In the genomic region with DNA sequence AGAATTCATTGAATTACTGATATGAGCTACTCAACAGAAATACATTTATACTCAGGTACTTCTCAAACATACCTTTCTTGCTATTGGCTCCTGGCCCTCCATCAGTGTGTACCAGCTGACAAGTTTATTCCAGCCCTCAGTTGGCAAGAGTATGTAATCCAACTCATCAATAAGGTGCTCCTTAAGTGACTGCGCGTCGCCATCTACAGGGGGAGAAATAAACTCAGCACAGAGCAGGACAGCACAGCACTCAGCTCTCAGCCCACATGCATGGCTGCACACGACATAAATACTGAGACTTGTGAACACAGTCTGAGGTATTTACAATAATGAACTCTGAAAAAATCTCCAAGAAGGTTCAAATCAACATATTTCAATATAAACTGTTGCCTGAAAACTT, we compare ENCODE assay signal across 10 mouse cellular contexts. TPM values are rescaled to one million over a fixed set of nuclear protein-coding genes. Genes with fewer than 3 reads are reported as not detected.
A peak's percentile ranks its signal among the peaks of the same experiment; 100 is the strongest.
DNase-seq lines count a peak whose midpoint lies in the region; ATAC-seq and TF ChIP-seq lines count a peak whose summit lies in the region.
"Had no signal": no experiment of that assay in that cellular context is flagged by ENCODE, and none has a peak within 500 bp of the region (broad histone marks: within the 10 kb centered on the region; RNA-seq: fewer than 3 reads in every experiment).

No protein-coding gene starts in this region.

- no peak overlapping the region for H3K4me3 ChIP-seq in kidney, embryonic 16.5 days (ENCODE audit: low read length)
- H3K4me3 ChIP-seq in embryonic fibroblast, embryonic 13.5 days (ENCODE audit: insufficient read depth, low read length), result no peak overlapping the region
- H3K4me3 ChIP-seq: heart, embryonic 13.5 days had no signal

- H3K4me2 ChIP-seq in kidney, embryonic 16.5 days (replicated peaks; ENCODE audit: low read depth, low read length), result no peak overlapping the region
- H3K4me2 ChIP-seq: heart, embryonic 13.5 days had no signal

- ATAC-seq in kidney, embryonic 16.5 days (ENCODE audit: low FRiP score, low TSS enrichment), result peak; percentile 46; the same call in 1 of the 2 replicates

- 64% methylated on average over 4 of the region's 4 CpGs for WGBS in kidney, embryonic 16.5 days

- no peak for DNase-seq in kidney, postnatal 10 days
- peak; percentile 63 for DNase-seq in 416B (ENCODE audit: low read depth)
- DNase-seq in CD4-positive, CD25-positive, alpha-beta regulatory T cell, adult 2 months (ENCODE audit: low read depth, low spot score), result peak; percentile 38
- DNase-seq in layer of hippocampus, adult 18-20 months (ENCODE audit: low spot score in 2 of 2), result no peak
- DNase-seq in layer of hippocampus, adult 9-11 months, result no peak
- DNase-seq in cerebellum, adult 8-10 months, result no peak
- DNase-seq: lung, postnatal 14 days had no signal

- H3K4me1 ChIP-seq in kidney, embryonic 16.5 days (ENCODE audit: insufficient read depth, low read length), result no peaks in the 10 kb centered on the region
- no peaks in the 10 kb centered on the region for H3K4me1 ChIP-seq in embryonic fibroblast, embryonic 13.5 days (ENCODE audit: control insufficient read depth, insufficient read depth, low read length)
- H3K4me1 ChIP-seq: heart, embryonic 13.5 days had no signal

- H3K27ac ChIP-seq in kidney, embryonic 16.5 days (ENCODE audit: low read length), result no peak overlapping the region
- no peak overlapping the region for H3K27ac ChIP-seq in embryonic fibroblast, embryonic 13.5 days (ENCODE audit: insufficient read depth, low read length)
- H3K27ac ChIP-seq: heart, embryonic 13.5 days had no signal

- H3K36me3 ChIP-seq in kidney, embryonic 16.5 days (ENCODE audit: insufficient read depth, low read length), result peaks cover 16% of the 10 kb centered on the region

- TF ChIP-seq POLR2A in embryonic fibroblast, embryonic 13.5 days (IDR thresholded peaks at IDR 0.05; ENCODE audit: low read depth, low read length), result no peak

- TF ChIP-seq CTCF in embryonic fibroblast, embryonic 13.5 days (IDR thresholded peaks at IDR 0.05; ENCODE audit: borderline replicate concordance, insufficient read depth, low read length), result peak; percentile 33; the same call in 1 of the 2 replicates

- no peak overlapping the region for H3K9ac ChIP-seq in kidney, embryonic 16.5 days (replicated peaks; ENCODE audit: low read length)
- H3K9ac ChIP-seq: heart, embryonic 13.5 days had no signal

- H3K9me3 ChIP-seq in kidney, embryonic 16.5 days (ENCODE audit: low read length), result no peaks in the 10 kb centered on the region
- H3K9me3 ChIP-seq: heart, embryonic 13.5 days had no signal

- no peaks in the 10 kb centered on the region for H3K27me3 ChIP-seq in kidney, embryonic 16.5 days (ENCODE audit: insufficient read depth, low read length)
- H3K27me3 ChIP-seq: heart, embryonic 13.5 days had no signal

RNA-seq across cellular contexts. Expression of a gene that starts 21.0 kb away (rescaled TPM):
- 72.4 and 76.0 TPM in 2 replicates for polyA plus RNA-seq in kidney, embryonic 16.5 days (2015; fragmentation: Nextera tagmentation; extraction: Ambion mirVana)
- 106 and 112 TPM in 2 replicates for polyA plus RNA-seq in embryonic fibroblast, embryonic 13.5 days (2011; ENCODE audit: insufficient read length, low read depth, missing spikeins)
- total RNA-seq in layer of hippocampus, adult 18-20 months (2021), result 10 to 100 TPM; 90.1 to 90.4 TPM

Comparison
In these comparisons a context has a peak if more than half of its experiments do, and no peak if none do; other contexts are left out.
1. DNase-seq: peak in 416B (single experiment) and CD4-positive, CD25-positive, alpha-beta regulatory T cell, adult 2 months (single experiment); none in kidney, postnatal 10 days (single experiment), layer of hippocampus, adult 18-20 months (0 of 2), layer of hippocampus, adult 9-11 months (single experiment) and cerebellum, adult 8-10 months (single experiment).